Mouse (Mus musculus): ENCODE measurements around the gene Thegl.
"Not testable (repeated sequence)": the region's sequence is repeated elsewhere in the genome, so short reads cannot be mapped to it uniquely, and the experiment has no call there.

The Thegl gene

GRCm38 (mm10) chr5:77094510-77095491, 79.0 kb downstream of the Thegl start:
- DNase-seq: peak; percentile 38 to 55

GRCm38 (mm10) chr5:77096194-77096593, 80.4 kb downstream of the Thegl start:
- DNase-seq: not testable (repeated sequence)

- no peak for DNase-seq
These were observed 81.9 kb downstream of the Thegl start for GRCm38 (mm10) chr5:77097686-77098085.

- no peak for DNase-seq
These were observed 83.1 kb downstream of the Thegl start for GRCm38 (mm10) chr5:77098874-77099273.

- DNase-seq: no peak
These were observed 83.6 kb downstream of the Thegl start for GRCm38 (mm10) chr5:77099317-77099996.

GRCm38 (mm10) chr5:77099997-77100380, 84.2 kb downstream of the Thegl start:
- DNase-seq: no peak

- no peak for DNase-seq
These were observed 84.9 kb downstream of the Thegl start for GRCm38 (mm10) chr5:77100691-77101090.

- no peak for DNase-seq
These were observed 86.9 kb downstream of the Thegl start for GRCm38 (mm10) chr5:77102522-77103365.

- no peak for DNase-seq
These were observed 91.5 kb downstream of the Thegl start for GRCm38 (mm10) chr5:77107146-77107822.

- no peak for DNase-seq
These were observed 93.0 kb downstream of the Thegl start for GRCm38 (mm10) chr5:77108806-77109205.

GRCm38 (mm10) chr5:77109814-77110213, 94.0 kb downstream of the Thegl start:
- no peak for DNase-seq

Measured in cerebellum, postnatal 36 days (tissue).